8 mouse cellular contexts compared by ENCODE assay signal in the genomic region with DNA sequence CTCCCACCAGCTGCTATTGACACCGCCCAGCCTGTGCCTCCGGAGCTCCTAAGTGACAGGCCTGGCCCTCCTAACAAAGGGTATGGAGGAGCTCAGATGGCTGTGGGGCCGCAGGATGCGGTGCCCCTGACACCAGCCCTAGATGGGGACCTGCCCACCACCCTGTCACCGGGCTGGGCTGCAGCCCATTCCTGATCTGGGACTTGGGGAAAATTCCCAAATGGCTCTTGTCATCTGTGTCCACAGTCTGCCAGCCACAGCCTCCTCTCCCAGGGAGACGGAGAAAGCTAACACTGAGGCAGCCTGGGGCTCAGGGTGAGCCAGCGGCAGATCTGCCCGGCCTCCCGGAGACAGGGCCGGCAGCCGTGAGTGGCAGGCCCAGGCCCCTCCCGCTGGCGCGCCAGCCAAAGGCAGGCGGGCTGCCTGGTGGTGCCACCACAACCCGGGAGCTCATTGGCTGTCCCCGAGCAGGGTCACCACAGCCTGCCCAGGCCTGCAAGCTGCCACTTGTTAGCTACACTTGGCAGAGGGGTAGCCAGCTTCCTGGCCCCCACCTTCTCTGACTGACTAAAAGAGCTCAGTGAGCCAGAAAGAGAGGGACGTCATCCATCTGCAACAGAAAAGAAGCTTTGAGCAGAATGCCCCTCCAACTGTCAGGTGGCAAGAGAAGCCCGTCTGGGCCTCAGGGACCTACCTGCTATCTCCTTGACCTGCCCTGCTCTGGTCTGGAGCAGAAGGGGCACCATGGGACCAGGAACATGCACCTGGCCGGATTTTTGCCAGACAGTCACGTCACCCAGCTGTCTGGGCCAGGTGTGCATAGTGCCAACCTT. TPM values are rescaled to one million over a fixed set of nuclear protein-coding genes. Genes with fewer than 3 reads are reported as not detected.
A peak's percentile ranks its signal among the peaks of the same experiment; 100 is the strongest.
DNase-seq lines count a peak whose midpoint lies in the region; ATAC-seq and TF ChIP-seq lines count a peak whose summit lies in the region.

No protein-coding gene starts in this region.

- peak overlapping the region; percentile 52 for H3K27ac ChIP-seq in ES-E14 (ENCODE audit: insufficient read depth, low read depth, low read length, poor library complexity, severe bottlenecking)
- peak overlapping the region; percentile 99 for H3K27ac ChIP-seq in forebrain, embryonic 15.5 days (replicated peaks)
- peak overlapping the region; percentile 94 for H3K27ac ChIP-seq in lung, embryonic 14.5 days (ENCODE audit: low read depth)

- in situ Hi-C loops in ES-E14 (cut with MboI; ENCODE audit: low sequenced_read_pairs in 2 of 2, unreplicated experiment in 2 of 2), result no loop called here

- WGBS in forebrain, embryonic 15.5 days, result 6% methylated on average over 21 of the region's 21 CpGs
- WGBS in lung, embryonic 14.5 days, result 6% methylated on average over 21 of the region's 21 CpGs

- H3K36me3 ChIP-seq in ES-E14 (ENCODE audit: control insufficient read depth, insufficient read depth, low read length, poor library complexity, severe bottlenecking), result peaks cover 21% of the 10 kb centered on the region
- H3K36me3 ChIP-seq in forebrain, embryonic 15.5 days, result peaks cover 11% of the 10 kb centered on the region; the same call in 1 of the 2 replicates
- H3K36me3 ChIP-seq in lung, embryonic 14.5 days (ENCODE audit: insufficient read depth), result peaks cover 40% of the 10 kb centered on the region

- no peaks in the 10 kb centered on the region for H3K9me3 ChIP-seq in ES-E14 (ENCODE audit: control insufficient read depth, insufficient read depth, low read depth, low read length)
- H3K9me3 ChIP-seq in forebrain, embryonic 15.5 days, result no peaks in the 10 kb centered on the region
- no peaks in the 10 kb centered on the region for H3K9me3 ChIP-seq in lung, embryonic 14.5 days (ENCODE audit: low read depth, low read length)

- peak overlapping the region; percentile 11 to 34; a peak in 3 of 4 replicates for H3K4me3 ChIP-seq in ES-E14 (ENCODE audit: insufficient read depth in 1 of 2, low read depth in 1 of 2, low read length in 2 of 2, poor library complexity in 1 of 2, severe bottlenecking in 1 of 2)
- no peak overlapping the region for H3K4me3 ChIP-seq in forebrain, embryonic 15.5 days
- peak overlapping the region; percentile 6; the same call in 1 of the 2 replicates for H3K4me3 ChIP-seq in lung, embryonic 14.5 days (ENCODE audit: low read depth, low read length)

- peak overlapping the region; percentile 40 for H3K9ac ChIP-seq in ES-E14 (ENCODE audit: insufficient read depth, low read depth, low read length, poor library complexity, severe bottlenecking)
- H3K9ac ChIP-seq in forebrain, embryonic 15.5 days (replicated peaks), result peak overlapping the region; percentile 48
- peak overlapping the region; percentile 44 for H3K9ac ChIP-seq in lung, embryonic 14.5 days

- H3K4me2 ChIP-seq in forebrain, embryonic 15.5 days (replicated peaks), result peak overlapping the region; percentile 30
- H3K4me2 ChIP-seq in lung, embryonic 14.5 days, result peak overlapping the region; percentile 50

- ATAC-seq in forebrain, embryonic 15.5 days (replicated peaks), result peak; percentile 94
- ATAC-seq in lung, embryonic 14.5 days (ENCODE audit: insufficient read depth), result peak; percentile 92
- peak; percentile 82 for ATAC-seq in neutrophil, adult 5-6 weeks (ENCODE audit: extremely low read depth, insufficient number of reproducible peaks, low FRiP score, poor library complexity, severe bottlenecking)

- TF ChIP-seq CTCF in lung, embryonic 14.5 days (IDR thresholded peaks at IDR 0.05; ENCODE audit: low read depth), result no peak

- H3K4me1 ChIP-seq in ES-E14 (ENCODE audit: control insufficient read depth in 2 of 2, insufficient read depth in 2 of 2, low read length in 2 of 2, poor library complexity in 1 of 2), result peaks cover 3 to 53% of the 10 kb centered on the region in 2 experiments; a peak in 3 of 4 replicates
- H3K4me1 ChIP-seq in forebrain, embryonic 15.5 days, result peaks cover 71% of the 10 kb centered on the region
- peaks cover 37% of the 10 kb centered on the region for H3K4me1 ChIP-seq in lung, embryonic 14.5 days (ENCODE audit: insufficient read depth)

- H3K27me3 ChIP-seq in forebrain, embryonic 15.5 days, result no peaks in the 10 kb centered on the region
- no peaks in the 10 kb centered on the region for H3K27me3 ChIP-seq in lung, embryonic 14.5 days (ENCODE audit: insufficient read depth, low read length)

- intact Hi-C loops in heart, postnatal 36 days (cut with DNase I), result loop anchor here (2.0 kb wide), 1 partner anchor 21 kb away; no protein-coding TSS in a partner anchor

- DNase-seq in ES-E14 (ENCODE audit: low read depth, low spot score), result no peak
- DNase-seq in cerebellum, adult 11 months, result peak; percentile 85
- peak; percentile 70 to 80 for DNase-seq in heart, postnatal 36 days
- DNase-seq in layer of hippocampus, adult 8-10 months (ENCODE audit: low spot score in 2 of 2), result peak; percentile 92 to 97
- DNase-seq in lung, embryonic 14.5 days, result peak; percentile 89
- DNase-seq in thymus, postnatal 10 days (ENCODE audit: low spot score in 2 of 2), result peak; percentile 88 to 95

TF ChIP-seq in ES-E14, 5 proteins besides CTCF, POLR2A, EP300 and RAD21:
- TF ChIP-seq CHD2 (IDR thresholded peaks at IDR 0.05; ENCODE audit: low read depth, low read length), result no peak
- no peak for TF ChIP-seq MAFK (IDR thresholded peaks at IDR 0.05; ENCODE audit: insufficient read depth, low read depth, low read length)
- no peak for TF ChIP-seq HCFC1 (IDR thresholded peaks at IDR 0.05; ENCODE audit: borderline replicate concordance, insufficient read depth, low read length)
- TF ChIP-seq ZC3H11A (IDR thresholded peaks at IDR 0.05; ENCODE audit: borderline replicate concordance, low read depth, low read length), result no peak
- TF ChIP-seq ZNF384 (IDR thresholded peaks at IDR 0.05; ENCODE audit: low read depth, low read length), result no peak

RNA-seq across cellular contexts. Expression of a gene that starts 20.2 kb away (rescaled TPM):
- total RNA-seq in ES-E14 (2012; rRNA removed), result 38.2 and 47.8 TPM in 2 replicates
- 16.9 and 17.5 TPM in 2 replicates for polyA plus RNA-seq in forebrain, embryonic 15.5 days (2015; fragmentation: Nextera tagmentation; extraction: Ambion mirVana)
- total RNA-seq in heart, postnatal 36 days (2021), result 10 to 100 TPM; 39.8 to 43.5 TPM
- total RNA-seq in layer of hippocampus, adult 8-10 months (2022), result 10 to 100 TPM; 51.1 to 55.4 (median 52.6) TPM
- polyA plus RNA-seq in lung, embryonic 14.5 days (2014; fragmentation: Nextera tagmentation; extraction: Ambion mirVana), result 26.7 and 28.1 TPM in 2 replicates
- 24.7 and 32.5 TPM in 2 replicates for total RNA-seq in neutrophil, adult 5-6 weeks (2017)

RNA-seq across cellular contexts. Expression of a gene that starts 52.1 kb away (rescaled TPM):
- total RNA-seq in ES-E14 (2012; rRNA removed), result 33.9 and 42.1 TPM in 2 replicates
- 90.0 and 92.5 TPM in 2 replicates for polyA plus RNA-seq in forebrain, embryonic 15.5 days (2015; fragmentation: Nextera tagmentation; extraction: Ambion mirVana)
- total RNA-seq in heart, postnatal 36 days (2021), result 10 to 100 TPM; 37.1 to 64.2 TPM
- 10 to 100 TPM; 51.3 to 71.6 (median 61.4) TPM for total RNA-seq in layer of hippocampus, adult 8-10 months (2022)
- 3.0 and 3.5 TPM in 2 replicates for polyA plus RNA-seq in lung, embryonic 14.5 days (2014; fragmentation: Nextera tagmentation; extraction: Ambion mirVana)
- total RNA-seq in neutrophil, adult 5-6 weeks (2017), result 5.6 and 8.1 TPM in 2 replicates
